Mouse (Mus musculus) gastrocnemius, postnatal 25 days (tissue): ENCODE results near the gene Cdkn2a. TPM values are rescaled to one million over a fixed set of nuclear protein-coding genes. Genes with fewer than 3 reads are reported as not detected.

Source experiments
- DNase-seq: peaks from one replicate; pipeline ENCODE4 v3.0.0; 2022
- total RNA-seq, 2 experiments: library from RNA; stranded (reverse); gene quantifications; 1 replicate in 1 of 2; 2 replicates in 1 of 2; pipeline ENCODE4 v1.2.3; 2021

The Cdkn2a gene
- total RNA-seq, 2 experiments from 2014 or later, result not detected

DNA sequence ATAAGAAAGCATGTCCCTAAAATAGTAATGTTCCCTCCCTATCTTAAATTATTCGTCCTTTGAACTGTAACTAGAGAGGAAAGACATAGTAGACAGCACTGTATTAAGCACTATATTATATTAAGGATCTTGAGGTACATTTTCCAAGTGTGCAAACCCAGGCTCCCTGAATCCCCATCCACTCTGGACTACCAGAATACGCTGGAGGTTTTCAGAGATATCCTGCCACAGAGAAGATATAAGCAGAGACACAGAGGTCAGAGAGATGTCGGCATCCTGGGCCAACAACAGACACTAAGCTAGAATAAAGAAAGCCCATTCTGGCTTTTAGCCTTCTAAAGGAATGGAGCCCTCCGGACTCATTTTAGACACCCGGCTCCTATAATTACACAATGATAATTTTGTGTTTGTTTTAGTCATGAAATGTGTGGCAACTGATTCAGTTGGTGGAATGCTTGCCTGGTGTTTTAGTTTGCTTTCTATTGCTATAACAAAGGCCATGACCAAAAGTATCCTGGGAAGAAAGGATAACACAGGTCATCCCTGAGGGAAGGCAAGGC lies 17.0 kb downstream of the Cdkn2a start:
- DNase-seq, result no peak

DNA sequence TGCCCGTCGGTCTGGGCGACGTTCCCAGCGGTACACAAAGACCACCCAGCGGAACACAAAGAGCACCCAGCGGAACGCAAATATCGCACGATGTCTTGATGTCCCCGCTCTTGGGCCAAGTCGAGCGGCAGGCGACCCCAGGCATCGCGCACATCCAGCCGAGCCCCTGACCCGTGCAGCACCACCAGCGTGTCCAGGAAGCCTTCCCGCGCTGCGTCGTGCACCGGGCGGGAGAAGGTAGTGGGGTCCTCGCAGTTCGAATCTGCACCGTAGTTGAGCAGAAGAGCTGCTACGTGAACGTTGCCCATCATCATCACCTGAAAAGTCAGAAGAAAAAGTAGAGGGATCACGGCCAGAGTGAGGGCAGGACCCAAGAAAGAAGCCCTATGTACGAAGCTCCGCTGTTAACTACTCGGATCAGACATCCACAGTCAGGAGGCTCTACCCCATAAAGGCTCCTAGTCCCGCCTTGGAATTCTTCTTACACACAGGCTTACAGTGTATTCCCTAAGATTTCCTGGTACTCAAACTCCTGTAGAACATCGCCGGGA lies 17.7 kb downstream of the Cdkn2a start:
- no peak for DNase-seq

DNA sequence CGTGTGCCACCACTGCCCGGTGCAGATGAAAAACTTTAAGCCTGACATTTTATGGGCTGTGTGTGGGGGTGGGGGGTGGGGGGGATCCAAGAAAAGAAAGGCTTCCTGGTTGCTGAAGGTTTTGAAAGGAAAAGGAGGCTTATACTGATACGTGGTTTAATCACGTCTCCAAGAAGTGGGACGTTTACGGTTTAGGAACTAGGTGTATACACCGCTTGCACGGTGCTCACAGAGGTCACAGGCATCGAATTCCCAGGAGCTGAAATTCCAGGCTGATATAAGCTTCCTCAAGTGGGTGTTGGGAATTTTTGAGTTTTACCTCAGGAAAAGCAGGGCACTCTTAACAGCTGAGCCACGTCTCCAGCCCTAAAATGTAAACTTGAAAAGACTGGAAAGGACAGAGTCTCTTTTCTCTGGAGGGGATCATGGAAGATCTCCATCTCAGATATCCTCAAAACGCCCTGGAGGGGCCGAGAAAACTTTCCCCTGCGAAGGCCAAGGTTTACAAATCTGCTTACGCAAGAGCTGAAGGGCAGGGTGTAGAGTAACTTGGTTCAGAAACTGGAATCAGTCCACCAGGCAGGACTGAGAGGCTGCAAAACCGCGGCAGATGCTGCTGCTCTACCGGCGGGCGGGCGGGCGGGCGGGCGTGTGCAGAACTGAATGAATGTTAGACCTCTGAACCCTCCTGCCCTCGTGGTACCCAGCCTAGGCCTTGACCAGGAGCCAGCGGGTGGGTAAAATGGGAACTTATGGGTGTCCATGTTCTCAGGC lies 18.5 kb downstream of the Cdkn2a start:
- no peak for DNase-seq

DNA sequence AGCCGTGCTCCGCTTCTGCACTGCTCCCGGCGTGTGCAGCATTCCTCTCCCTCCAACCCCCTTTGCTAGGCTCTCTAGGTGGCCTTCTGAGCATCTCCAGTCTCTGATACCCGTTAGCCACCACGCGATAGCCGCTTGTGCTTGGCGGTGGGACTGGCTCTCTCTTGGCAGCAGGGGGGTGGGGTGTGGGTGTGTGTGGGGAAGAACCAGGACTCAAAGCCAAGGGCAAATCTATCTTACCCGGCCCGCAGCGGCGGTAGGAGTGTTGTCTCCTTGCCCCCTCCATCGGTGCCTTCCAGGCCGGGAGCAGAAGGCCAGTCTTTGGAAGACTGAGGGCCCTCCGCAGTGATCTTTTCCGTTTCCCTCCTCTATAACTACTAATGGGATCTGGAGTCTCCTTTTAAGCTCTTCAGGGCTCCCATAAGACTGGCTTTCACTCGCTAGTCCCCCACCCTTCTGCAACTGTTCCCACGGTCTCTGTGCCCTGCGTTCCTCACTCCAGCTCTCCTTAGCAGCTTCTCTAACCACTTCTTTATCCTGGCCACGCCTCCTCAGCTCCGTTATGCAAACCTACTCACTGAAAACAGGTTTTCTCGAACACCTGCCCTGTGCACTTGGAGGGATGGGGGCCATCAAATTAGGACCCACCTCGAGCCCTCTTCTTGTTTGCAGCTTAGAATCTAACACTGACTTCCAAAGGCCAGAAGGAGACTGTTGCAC lies 19.5 kb downstream of the Cdkn2a start:
- no peak for DNase-seq

DNA sequence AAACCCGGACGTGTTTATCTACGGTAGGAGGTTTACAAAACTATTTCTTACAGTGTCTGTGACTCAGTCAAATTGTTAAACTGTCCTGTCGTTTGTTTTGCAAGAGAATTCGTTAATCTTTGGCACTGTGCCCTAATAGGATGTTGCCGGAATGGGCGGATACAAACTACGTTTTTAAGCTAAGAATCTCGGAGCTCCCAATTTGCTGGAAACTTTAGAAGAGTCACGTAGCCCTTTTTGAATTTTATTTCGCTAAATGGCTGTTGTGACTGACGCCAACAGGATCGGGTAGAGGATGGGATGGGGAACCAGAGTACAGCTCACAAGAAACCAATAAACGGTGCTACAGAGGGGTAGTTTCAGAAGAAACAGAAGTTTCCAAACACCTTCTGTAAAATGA lies 20.4 kb downstream of the Cdkn2a start:
- no peak for DNase-seq

DNA sequence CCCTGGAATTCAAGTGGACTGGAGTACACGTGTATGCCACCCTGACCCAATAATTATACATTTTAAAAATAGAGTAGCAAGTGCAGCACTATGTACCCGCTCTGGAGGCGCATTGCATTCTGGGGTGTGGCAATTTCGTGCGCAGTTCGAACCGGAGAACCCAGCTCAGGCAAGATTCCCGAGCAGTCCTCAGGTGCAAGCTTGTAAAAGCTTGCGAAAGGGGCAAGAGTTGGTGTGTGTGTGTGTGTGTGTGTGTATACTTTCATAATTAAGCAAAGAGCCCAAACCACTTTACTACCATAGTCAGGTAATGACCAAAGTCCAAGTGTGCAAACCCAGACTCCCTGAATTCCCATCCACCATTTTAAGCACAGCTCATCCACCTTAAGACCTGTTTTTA lies 20.9 kb downstream of the Cdkn2a start:
- no peak for DNase-seq

DNA sequence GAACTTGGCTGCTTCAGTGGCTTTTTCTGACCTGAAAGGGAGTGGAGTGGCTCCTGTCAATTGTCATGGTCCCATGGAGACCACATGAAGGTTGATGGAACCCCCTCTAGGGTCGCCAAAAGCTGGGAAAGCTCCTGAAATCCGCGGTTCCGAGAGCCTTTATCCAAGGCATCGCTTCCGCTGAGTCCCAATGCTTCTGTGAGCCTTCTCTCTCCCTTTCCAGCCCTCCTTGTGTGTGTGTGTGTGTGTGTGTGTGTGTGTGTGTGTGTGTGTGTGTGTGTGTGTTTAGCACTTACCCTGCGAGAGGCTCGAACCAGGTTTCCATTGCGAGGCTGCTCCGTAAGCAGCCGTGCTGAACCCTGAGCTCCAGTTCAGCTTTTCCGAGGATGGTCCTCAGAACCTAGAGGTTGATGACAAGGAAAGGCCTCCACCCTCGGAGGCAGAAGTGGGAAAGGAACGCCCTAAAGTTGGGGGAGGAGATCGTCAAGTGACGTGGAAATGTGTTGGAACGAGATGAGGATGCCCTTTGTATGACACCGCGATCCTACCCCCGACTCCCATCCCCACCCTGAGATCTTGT lies 21.4 kb downstream of the Cdkn2a start:
- no peak for DNase-seq

DNA sequence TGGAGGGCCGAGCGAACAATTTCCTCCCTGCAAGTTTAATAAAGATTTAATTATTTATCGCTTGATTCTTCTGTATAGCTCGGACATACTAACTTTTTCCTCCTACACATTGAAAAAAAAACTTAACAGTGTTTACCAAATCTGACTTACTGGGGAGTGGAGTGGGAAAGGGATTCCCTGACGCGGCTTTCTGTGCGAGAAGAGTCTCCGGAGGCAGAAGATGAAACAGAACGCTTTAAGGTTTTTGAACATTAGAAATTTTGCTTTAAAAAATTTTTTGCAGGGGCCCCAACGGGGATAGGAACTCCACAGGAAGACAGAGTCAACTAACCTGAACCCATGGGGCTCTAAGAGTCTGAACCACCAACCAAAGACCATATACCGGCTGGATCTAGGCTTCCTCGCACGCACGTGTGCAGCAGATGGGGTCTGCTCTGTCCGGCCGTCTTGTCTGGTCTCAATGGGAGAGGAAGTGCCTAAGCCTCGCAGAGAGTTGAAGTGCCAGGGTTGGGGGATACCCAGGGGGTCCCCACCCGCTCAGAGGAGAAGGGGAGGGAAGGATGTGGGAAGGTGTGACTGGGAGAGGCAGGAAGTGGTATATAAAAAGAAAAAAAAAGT lies 22.2 kb downstream of the Cdkn2a start:
- no peak for DNase-seq

DNA sequence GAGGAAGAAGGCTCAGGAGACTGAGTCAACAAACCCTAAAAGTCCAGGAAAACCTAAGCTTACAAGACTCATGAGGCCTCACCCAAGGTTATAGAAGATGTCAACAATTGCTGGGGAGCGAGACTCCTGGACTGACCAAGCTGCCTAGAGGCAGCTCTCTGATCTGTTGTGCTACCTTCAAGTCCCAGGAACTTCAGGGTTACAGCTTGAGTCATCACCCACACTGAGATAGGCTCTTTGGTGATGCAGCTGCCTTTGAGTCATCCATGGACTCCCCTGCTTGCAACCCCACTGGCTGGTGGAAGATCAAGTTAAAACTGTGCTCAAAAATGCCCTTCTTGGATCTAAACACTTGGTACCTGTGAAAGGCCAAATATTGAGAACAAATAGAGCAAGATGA lies 36.7 kb downstream of the Cdkn2a start:
- no peak for DNase-seq

DNA sequence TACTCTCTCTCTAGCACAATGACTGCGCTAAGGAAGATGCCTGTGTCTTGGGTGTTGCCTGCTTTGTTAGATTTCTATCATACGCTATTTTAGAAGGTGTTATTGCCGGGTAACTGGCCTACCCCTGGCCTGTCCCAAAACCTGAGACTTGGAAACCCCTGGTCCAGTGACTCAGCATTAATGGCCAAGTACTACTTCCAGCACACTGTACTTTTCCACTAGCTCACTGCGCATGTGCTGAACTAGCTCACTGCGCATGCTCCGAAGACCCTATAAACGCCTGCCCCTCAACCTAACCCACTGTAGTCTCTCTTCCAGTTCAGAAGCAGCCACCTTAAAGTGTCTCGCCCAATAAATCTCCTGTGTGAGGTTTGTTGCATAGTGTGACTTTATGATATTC lies 60.0 kb downstream of the Cdkn2a start:
- DNase-seq, result no peak

Other genes starting within 250 kb of the Cdkn2a start
- gene Mtap, start 157.5 kb downstream of the Cdkn2a start, total RNA-seq, result 10 to 100 TPM; 12.8 to 13.1 TPM
- gene Cdkn2b, start 16.4 kb upstream of the Cdkn2a start, total RNA-seq, result under 1 TPM; 0.56 to 0.84 TPM